Mouse (Mus musculus): ENCODE data around the gene Hist1h4b. TPM values are rescaled to one million over a fixed set of nuclear protein-coding genes. Genes with fewer than 3 reads are reported as not detected.

Hist1h4b gene
- polyA plus RNA-seq, 1 experiment = 0.94 TPM

- no peak for DNase-seq (ENCODE audit: low spot score)
Observed at GRCm38 (mm10) chr13:23799405-23799804, 42.6 kb downstream of the Hist1h4b start.

- DNase-seq (ENCODE audit: low spot score) = no peak
Observed at GRCm38 (mm10) chr13:23804532-23804931, 47.7 kb downstream of the Hist1h4b start.

GRCm38 (mm10) chr13:23806422-23807052 is 49.7 kb downstream of the Hist1h4b start, which contains the start of gene Slc17a2:
Gene Slc17a2 (plus strand): TSS chr13:23806993.
- DNase-seq (ENCODE audit: low spot score) = no peak

Other genes starting within 250 kb of the Hist1h4b start
- 27.8 and 30.5 TPM in 2 replicates for gene Hist1h4h, start 226.0 kb upstream of the Hist1h4b start, polyA plus RNA-seq (2012; rRNA removed)
- 1.3 and 5.2 TPM in 2 replicates for gene Hist1h2af, start 223.1 kb upstream of the Hist1h4b start, polyA plus RNA-seq (2012; rRNA removed)
- 0.40 and 0.90 TPM in 2 replicates for gene Hist1h3g, start 221.6 kb upstream of the Hist1h4b start, polyA plus RNA-seq (2012; rRNA removed)
- gene Hist1h2bh, start 213.6 kb upstream of the Hist1h4b start, polyA plus RNA-seq (2012; rRNA removed) = 0.60 and 0.69 TPM in 2 replicates
- 0.44 and 0.78 TPM in 2 replicates for gene Hist1h3f, start 213.0 kb upstream of the Hist1h4b start, polyA plus RNA-seq (2012; rRNA removed)
- 0.26 and 0.78 TPM in 2 replicates for gene Hist1h4f, start 205.4 kb upstream of the Hist1h4b start, polyA plus RNA-seq (2012; rRNA removed)
- 0.62 and 0.90 TPM in 2 replicates for gene Hist1h1d, start 203.8 kb upstream of the Hist1h4b start, polyA plus RNA-seq (2012; rRNA removed)
- gene Hist1h3e, start 194.6 kb upstream of the Hist1h4b start, polyA plus RNA-seq (2012; rRNA removed) = 0.83 and 1.6 TPM in 2 replicates
- 0.15 and 0.53 TPM in 2 replicates for gene Hist1h2ae, start 185.8 kb upstream of the Hist1h4b start, polyA plus RNA-seq (2012; rRNA removed)
- 7.4 and 9.9 TPM in 2 replicates for gene Hist1h2bg, start 185.6 kb upstream of the Hist1h4b start, polyA plus RNA-seq (2012; rRNA removed)
- 0.75 TPM in 1 of 2 replicates, not detected in the other for gene Hist1h2bf, start 182.8 kb upstream of the Hist1h4b start, polyA plus RNA-seq (2012; rRNA removed)
- 1.6 and 1.9 TPM in 2 replicates for gene Hist1h2ad, start 182.6 kb upstream of the Hist1h4b start, polyA plus RNA-seq (2012; rRNA removed)
- 2.5 and 2.6 TPM in 2 replicates for gene Hist1h3d, start 181.2 kb upstream of the Hist1h4b start, polyA plus RNA-seq (2012; rRNA removed)
- 0.47 and 3.4 TPM in 2 replicates for gene Hist1h4d, start 175.4 kb upstream of the Hist1h4b start, polyA plus RNA-seq (2012; rRNA removed)
- 2.6 and 3.4 TPM in 2 replicates for gene Hist1h2be, start 135.9 kb upstream of the Hist1h4b start, polyA plus RNA-seq (2012; rRNA removed)
- gene Hist1h1e, start 134.5 kb upstream of the Hist1h4b start, polyA plus RNA-seq (2012; rRNA removed) = 1.1 and 2.4 TPM in 2 replicates
- gene Hist1h2ac, start 73.1 kb upstream of the Hist1h4b start, polyA plus RNA-seq (2012; rRNA removed) = 0.45 and 0.86 TPM in 2 replicates
- 193 and 203 TPM in 2 replicates for gene Hist1h2bc, start 72.8 kb upstream of the Hist1h4b start, polyA plus RNA-seq (2012; rRNA removed)
- gene Hist1h1t, start 61.2 kb upstream of the Hist1h4b start, polyA plus RNA-seq (2012; rRNA removed) = not detected in 2 replicates
- 0.47 and 1.7 TPM in 2 replicates for gene Hist1h4c, start 58.6 kb upstream of the Hist1h4b start, polyA plus RNA-seq (2012; rRNA removed)
- 13.8 and 14.8 TPM in 2 replicates for gene Hfe, start 46.2 kb upstream of the Hist1h4b start, polyA plus RNA-seq (2012; rRNA removed)
- gene Hist1h1c, start 18.2 kb upstream of the Hist1h4b start, polyA plus RNA-seq (2012; rRNA removed) = 125 and 170 TPM in 2 replicates
- 0.48 and 0.84 TPM in 2 replicates for gene Hist1h3c, start 11.4 kb upstream of the Hist1h4b start, polyA plus RNA-seq (2012; rRNA removed)
- gene Hist1h2bb, start 10.3 kb upstream of the Hist1h4b start, polyA plus RNA-seq (2012; rRNA removed) = 0.43 and 0.49 TPM in 2 replicates
- gene Hist1h2ab, start 5.9 kb upstream of the Hist1h4b start, polyA plus RNA-seq (2012; rRNA removed) = 0.60 TPM in 1 of 2 replicates, not detected in the other
- 0.48 and 0.52 TPM in 2 replicates for gene Hist1h3b, start 4.7 kb upstream of the Hist1h4b start, polyA plus RNA-seq (2012; rRNA removed)
- 0.48 and 1.2 TPM in 2 replicates for gene Hist1h4a, start 4.2 kb downstream of the Hist1h4b start, polyA plus RNA-seq (2012; rRNA removed)
- gene Hist1h3a, start 5.4 kb downstream of the Hist1h4b start, polyA plus RNA-seq (2012; rRNA removed) = 0.34 and 0.66 TPM in 2 replicates
- gene Hist1h1a, start 6.7 kb downstream of the Hist1h4b start, polyA plus RNA-seq (2012; rRNA removed) = not detected in 2 replicates
- gene Trim38, start 12.9 kb downstream of the Hist1h4b start, polyA plus RNA-seq (2012; rRNA removed) = 0.25 and 0.36 TPM in 2 replicates
- not detected in 2 replicates for gene Slc17a2, start 50.0 kb downstream of the Hist1h4b start, polyA plus RNA-seq (2012; rRNA removed)
- gene Slc17a3, start 82.4 kb downstream of the Hist1h4b start, polyA plus RNA-seq (2012; rRNA removed) = not detected in 2 replicates
- not detected in 2 replicates for gene Slc17a1, start 110.7 kb downstream of the Hist1h4b start, polyA plus RNA-seq (2012; rRNA removed)
- 0.04 and 0.06 TPM in 2 replicates for gene Slc17a4, start 158.0 kb downstream of the Hist1h4b start, polyA plus RNA-seq (2012; rRNA removed)
- gene Hist1h2ba, start 177.1 kb downstream of the Hist1h4b start, polyA plus RNA-seq (2012; rRNA removed) = not detected in 2 replicates
- gene Hist1h2aa, start 177.4 kb downstream of the Hist1h4b start, polyA plus RNA-seq (2012; rRNA removed) = not detected in 2 replicates
- not detected in 2 replicates for gene Scgn, start 234.2 kb downstream of the Hist1h4b start, polyA plus RNA-seq (2012; rRNA removed)